Mouse (Mus musculus) Patski (cell line): ENCODE measurements around the gene S100a3. TPM values are rescaled to one million over a fixed set of nuclear protein-coding genes. Genes with fewer than 3 reads are reported as not detected.

Experiments used
- ATAC-seq: fragments of 100-300 bp; one replicate; pipeline ENCODE4 v1.8.0; 2021
- CTCF ChIA-PET: fragments of 350-600 bp; sonication (Branson Sonifier 250); formaldehyde crosslinking; loops from one replicate; lab custom pipeline; 2022; ENCODE audit warnings: inconsistent platforms; lab: Charles Lee
- POLR2A ChIA-PET: fragments of 350-600 bp; sonication (Branson Sonifier 250); formaldehyde crosslinking; loops from one replicate; lab custom pipeline; 2022; ENCODE audit warnings: antibody characterized with exemption, inconsistent platforms; lab: Charles Lee
- DNase-seq: peaks from one replicate; pipeline ENCODE4 v3.0.0-alpha.2; 2011; ENCODE audit warnings: low read depth, low spot score
- H3K27me3 ChIP-seq: fragments of 371-371 bp; one replicate; pipeline ENCODE4 v1.5.1; 2021
- CTCF ChIP-seq: fragments of 100-300 bp; IDR thresholded peaks from one replicate; pipeline ENCODE4 v1.5.1; 2021
- in situ Hi-C: fragments of 300-500 bp; cut with MboI; formaldehyde crosslinking; loops from 3 replicates; pipeline ENCODE4 v1.11.1; 2018; ENCODE audit warnings: low pct_unique_long_range_greater_than_20kb, mixed read lengths
- polyA plus RNA-seq: library from polyadenylated mRNA; unstranded; gene quantifications from one replicate; pipeline ENCODE4 v1.2.3, GENCODE M21; 2021

S100a3 gene
- polyA plus RNA-seq, 1 experiment from 2014 or later, result 7.0 TPM

DNA sequence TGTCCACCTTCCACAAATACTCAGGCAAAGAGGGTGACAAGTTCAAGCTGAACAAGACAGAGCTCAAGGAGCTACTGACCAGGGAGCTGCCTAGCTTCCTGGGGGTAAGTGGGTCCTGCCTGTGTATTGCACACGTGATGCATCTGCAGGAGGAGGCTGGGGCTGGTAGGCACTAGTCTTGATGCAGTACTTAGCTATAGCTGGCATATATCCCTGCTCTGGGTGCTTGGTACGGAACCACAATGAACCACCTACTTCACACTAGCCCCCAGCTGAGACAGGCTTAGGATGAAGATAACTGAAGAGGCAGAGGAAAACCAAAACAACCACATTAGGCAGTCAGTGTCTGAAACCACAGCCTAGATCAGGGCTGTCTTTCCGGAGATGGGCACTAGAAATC lies 44.7 kb downstream of the S100a3 start:
- ATAC-seq, result no peak
- no peak for TF ChIP-seq CTCF
- H3K27me3 ChIP-seq, result no peaks in the 10 kb centered on the region
- DNase-seq, result no peak
- ChIA-PET CTCF (interaction anchor here (1.7 to 34.1 kb wide), 4 partner anchors 2 to 48 kb away, joined by 5 to 615 read pairs (median 312); partner anchors contain the start of genes Gm42674, S100a2, S100a4 and S100a5), POLR2A (interaction anchor here (5.2 to 6.3 kb wide), 2 partner anchors 7 to 18 kb away, joined by 32 to 75 read pairs; partner anchors contain the start of gene S100a6)
- in situ Hi-C loops, result no loop called here

- DNase-seq (no peak), ATAC-seq (no peak)
- TF ChIP-seq CTCF, result no peak
- in situ Hi-C loops, result no loop called here
- ChIA-PET POLR2A (interaction anchor here (1.0 to 6.3 kb wide), 3 partner anchors 7 to 79 kb away, joined by 4 to 75 read pairs (median 32); partner anchors contain the start of genes S100a14 and S100a6), CTCF (interaction anchor here (1.7 to 34.1 kb wide), 4 partner anchors 2 to 47 kb away, joined by 5 to 615 read pairs (median 312); partner anchors contain the start of genes Gm42674, S100a2, S100a4 and S100a5)
- no peaks in the 10 kb centered on the region for H3K27me3 ChIP-seq
These were observed 45.4 kb downstream of the S100a3 start for GRCm38 (mm10) chr3:90605736-90606135.

GRCm38 (mm10) chr3:90606185-90606584 lies 45.8 kb downstream of the S100a3 start:
- DNase-seq (no peak), ATAC-seq (no peak)
- H3K27me3 ChIP-seq, result no peaks in the 10 kb centered on the region
- TF ChIP-seq CTCF, result no peak
- POLR2A ChIA-PET, result interaction anchor here (1.0 to 5.2 kb wide), 2 partner anchors 20 to 79 kb away, joined by 4 to 32 read pairs; partner anchors contain the start of gene S100a14
- CTCF ChIA-PET, result interaction anchor here (24.3 to 34.1 kb wide), 2 partner anchors 1 to 16 kb away, joined by 615 read pairs; partner anchors contain the start of genes Gm42674, S100a2, S100a4 and S100a5
- in situ Hi-C loops, result no loop called here

GRCm38 (mm10) chr3:90607361-90607760 lies 47.0 kb downstream of the S100a3 start:
- no peaks in the 10 kb centered on the region for H3K27me3 ChIP-seq
- ChIA-PET POLR2A (interaction anchor here (5.2 kb wide), 1 partner anchor 21 kb away, joined by 32 read pairs; no protein-coding TSS in a partner anchor), CTCF (interaction anchor here (24.3 to 34.1 kb wide), 2 partner anchors 0 to 17 kb away, joined by 615 read pairs; partner anchors contain the start of genes Gm42674, S100a2, S100a4 and S100a5)
- TF ChIP-seq CTCF, result no peak
- DNase-seq (no peak), ATAC-seq (no peak)
- in situ Hi-C loops, result no loop called here

DNA sequence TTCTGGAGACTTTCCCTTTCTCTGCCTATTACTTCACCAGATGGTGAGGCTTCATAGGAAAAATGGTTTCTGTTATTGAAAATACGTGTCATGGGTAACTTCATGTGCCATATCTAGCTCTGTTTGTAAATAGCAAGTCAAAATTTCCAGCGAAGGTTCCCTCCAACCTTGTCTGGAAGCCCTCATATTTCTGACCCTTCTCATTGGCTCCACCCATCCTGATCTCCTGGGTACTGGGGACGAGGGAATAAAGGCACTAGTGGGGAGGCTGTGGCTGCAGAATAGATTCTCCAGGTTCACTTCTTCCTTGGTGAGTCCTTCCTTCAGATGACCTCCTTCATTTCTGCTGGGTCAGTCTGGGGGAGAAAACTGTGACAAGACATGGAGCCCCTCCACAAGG lies 47.8 kb downstream of the S100a3 start, which contains the start of gene S100a5:
Gene S100a5 (plus strand): TSS at position 301 of the 400 bp plus-strand sequence.
- no peak for TF ChIP-seq CTCF
- no peak for DNase-seq
- ATAC-seq, result no peak
- ChIA-PET CTCF (interaction anchor here (24.3 kb wide), 1 partner anchor 18 kb away, joined by 615 read pairs; the partner anchor contains the start of genes Gm42674, S100a2 and S100a4), POLR2A (no interaction called here)
- no peaks in the 10 kb centered on the region for H3K27me3 ChIP-seq
- in situ Hi-C loops, result no loop called here

DNA sequence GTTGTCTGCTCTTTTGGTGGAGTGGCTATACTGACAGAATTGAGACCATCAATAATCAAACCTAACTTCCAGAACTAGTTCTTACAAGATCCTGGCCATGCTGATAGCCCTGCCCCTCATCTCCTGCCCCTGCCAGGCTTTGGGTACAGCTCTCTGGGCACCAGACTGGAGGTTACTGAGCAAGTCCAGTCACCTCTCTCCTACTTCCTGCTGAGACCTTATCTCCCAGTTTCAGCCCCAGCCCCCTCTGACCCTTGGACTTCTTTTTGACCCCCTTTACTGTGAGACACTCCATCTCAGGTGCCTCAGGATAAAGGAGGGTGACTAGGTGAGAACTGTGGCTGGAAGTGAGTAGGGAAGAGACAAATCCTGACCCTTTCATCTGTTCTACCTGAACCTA lies 48.7 kb downstream of the S100a3 start:
- ChIA-PET POLR2A (interaction anchor here (0.5 to 2.4 kb wide), 3 partner anchors 15 to 121 kb away, joined by 3 to 12 read pairs (median 3); no protein-coding TSS in a partner anchor), CTCF (interaction anchor here (24.3 kb wide), 1 partner anchor 19 kb away, joined by 615 read pairs; the partner anchor contains the start of genes Gm42674, S100a2 and S100a4)
- in situ Hi-C loops, result no loop called here
- no peak for DNase-seq
- no peaks in the 10 kb centered on the region for H3K27me3 ChIP-seq
- ATAC-seq, result no peak
- no peak for TF ChIP-seq CTCF

DNA sequence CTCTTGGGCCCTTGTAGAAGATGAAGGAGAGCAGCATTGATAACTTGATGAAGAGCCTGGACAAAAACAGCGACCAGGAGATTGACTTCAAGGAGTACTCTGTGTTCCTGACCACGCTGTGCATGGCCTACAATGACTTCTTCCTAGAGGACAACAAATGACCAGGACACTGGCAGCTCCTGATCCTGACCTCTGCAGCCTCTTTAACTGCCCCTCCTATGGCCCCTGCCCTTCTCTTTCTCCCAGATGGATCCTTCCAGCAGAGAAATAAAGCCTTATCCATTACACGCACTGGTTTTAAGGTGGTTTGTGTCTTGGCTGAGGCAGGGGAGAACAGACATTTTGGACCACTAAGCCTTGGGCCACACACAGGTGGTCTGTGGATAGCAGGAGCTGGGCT lies 51.1 kb downstream of the S100a3 start:
- POLR2A ChIA-PET, result interaction anchor here (0.6 to 5.9 kb wide), 6 partner anchors 9 to 75 kb away, joined by 3 to 86 read pairs (median 8); partner anchors contain the start of genes Gm42674, S100a16 and S100a4
- in situ Hi-C loops, result no loop called here

GRCm38 (mm10) chr3:90612061-90612460 lies 51.7 kb downstream of the S100a3 start:
- DNase-seq (no peak), ATAC-seq (no peak)
- POLR2A ChIA-PET, result interaction anchor here (0.6 to 5.9 kb wide), 5 partner anchors 9 to 75 kb away, joined by 3 to 86 read pairs (median 6); partner anchors contain the start of genes Gm42674, S100a16 and S100a4

More for the DNA sequence above, 51.1 kb downstream of the S100a3 start:
- CTCF ChIA-PET, result interaction anchor here (0.8 to 24.3 kb wide), 4 partner anchors 12 to 84 kb away, joined by 3 to 615 read pairs (median 36); partner anchors contain the start of genes Gm42674, S100a14, S100a2 and S100a4
- DNase-seq, result no peak
- TF ChIP-seq CTCF, result no peak
- no peak for ATAC-seq
- H3K27me3 ChIP-seq, result no peaks in the 10 kb centered on the region

DNA sequence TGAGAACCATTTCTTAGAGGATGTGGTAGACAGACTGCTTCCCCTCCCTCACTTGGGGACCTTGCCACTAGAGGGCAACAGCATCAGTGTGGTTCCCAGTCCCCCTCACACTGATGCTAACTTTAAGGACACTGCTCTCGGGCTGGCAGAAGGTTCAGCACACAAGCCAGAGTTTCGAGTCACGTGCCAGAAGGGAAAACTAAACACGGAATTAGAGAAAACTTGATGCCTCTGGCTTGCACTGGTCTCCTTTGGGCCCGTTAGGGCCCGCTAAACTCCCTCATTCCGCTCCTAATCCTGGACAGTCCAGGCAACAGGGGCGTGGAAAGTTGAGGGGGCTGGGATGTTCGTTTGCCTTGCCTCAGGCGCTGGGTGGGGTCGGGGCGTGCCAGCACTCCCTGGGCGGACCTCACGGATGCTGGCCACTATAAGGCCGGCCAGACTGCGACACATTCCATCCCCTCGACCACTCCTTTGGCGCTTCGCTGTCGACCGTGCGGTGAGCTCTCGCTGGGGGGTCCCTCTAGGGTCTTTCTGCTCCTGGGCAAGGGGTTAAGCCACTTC lies 52.4 kb downstream of the S100a3 start, which contains the start of gene S100a6:
Gene S100a6 (plus strand): TSS at position 155 of the 564 bp plus-strand sequence.
- ChIA-PET CTCF (interaction anchor here (0.6 to 24.3 kb wide), 11 partner anchors 10 to 179 kb away, joined by 3 to 615 read pairs (median 5); partner anchors contain the start of genes Gm42674, S100a14, S100a2 and S100a4), POLR2A (interaction anchor here (0.8 to 5.9 kb wide), 3 partner anchors 10 to 26 kb away, joined by 6 to 86 read pairs (median 75); partner anchors contain the start of genes Gm42674 and S100a4)
- DNase-seq, result no peak
- peak; percentile 76 for ATAC-seq
- no peaks in the 10 kb centered on the region for H3K27me3 ChIP-seq
- in situ Hi-C loops, result no loop called here
- no peak for TF ChIP-seq CTCF

More at GRCm38 (mm10) chr3:90612061-90612460, 51.7 kb downstream of the S100a3 start:
- CTCF ChIA-PET, result interaction anchor here (0.7 to 24.3 kb wide), 6 partner anchors 11 to 107 kb away, joined by 3 to 615 read pairs (median 4); partner anchors contain the start of genes Gm42674, S100a14, S100a2 and S100a4
- H3K27me3 ChIP-seq, result no peaks in the 10 kb centered on the region
- in situ Hi-C loops, result no loop called here
- no peak for TF ChIP-seq CTCF
